Mouse (Mus musculus) 3T3-L1 (cell line): ENCODE measurements around the gene Atl1.

Experiments
- DNase-seq: peaks from one replicate; pipeline ENCODE4 v3.0.0-alpha.2; 2015; ENCODE audit warnings: low read depth, low spot score

Gene Atl1

GRCm38 (mm10) chr12:70015936-70016335, 123.5 kb downstream of the Atl1 start:
- DNase-seq = peak; percentile 20
